Mouse (Mus musculus) retina, postnatal 7 days (tissue): ENCODE data around the gene Olfr314.
"Not testable (repeated sequence)": the region's sequence is repeated elsewhere in the genome, so short reads cannot be mapped to it uniquely, and the experiment has no call there.

Experiments used
- DNase-seq: peaks from one replicate; pipeline ENCODE4 v3.0.0-alpha.2; 2012; ENCODE audit warnings: low read depth, low spot score

Olfr314 gene

GRCm38 (mm10) chr11:58782480-58783089, at the start of gene Olfr314:
Gene Olfr314, plus strand, starts transcription at chr11:58782952.
- DNase-seq, result no peak

GRCm38 (mm10) chr11:58733372-58733771, 49.4 kb upstream of the Olfr314 start:
- peak; percentile 2 for DNase-seq

- no peak for DNase-seq
Observed at GRCm38 (mm10) chr11:58738792-58739262, 43.9 kb upstream of the Olfr314 start, which contains the start of gene Olfr317. Gene Olfr317, minus strand, starts transcription at chr11:58739212.

GRCm38 (mm10) chr11:58751096-58751495, 31.7 kb upstream of the Olfr314 start:
- not testable (repeated sequence) for DNase-seq

GRCm38 (mm10) chr11:58752434-58752833, 30.3 kb upstream of the Olfr314 start, which contains the start of gene Olfr316:
Gene Olfr316, plus strand, starts transcription at chr11:58752734.
- no peak for DNase-seq

GRCm38 (mm10) chr11:58772888-58773287, 9.9 kb upstream of the Olfr314 start, which contains the start of gene Olfr315:
Gene Olfr315, plus strand, starts transcription at chr11:58773188.
- DNase-seq, result no peak

- no peak for DNase-seq
Observed at GRCm38 (mm10) chr11:58784182-58784581, 1.4 kb downstream of the Olfr314 start.

GRCm38 (mm10) chr11:58787651-58788050, 4.9 kb downstream of the Olfr314 start:
- no peak for DNase-seq

- DNase-seq, result no peak
Observed at GRCm38 (mm10) chr11:58788346-58788745, 5.6 kb downstream of the Olfr314 start.

GRCm38 (mm10) chr11:58789532-58789931, 6.8 kb downstream of the Olfr314 start:
- no peak for DNase-seq

GRCm38 (mm10) chr11:58790053-58790452, 7.3 kb downstream of the Olfr314 start:
- DNase-seq, result no peak

GRCm38 (mm10) chr11:58790646-58791045, 7.9 kb downstream of the Olfr314 start:
- DNase-seq, result no peak

- no peak for DNase-seq
Observed at GRCm38 (mm10) chr11:58795856-58796255, 13.1 kb downstream of the Olfr314 start.

- DNase-seq, result no peak
Observed at GRCm38 (mm10) chr11:58796850-58797249, 14.1 kb downstream of the Olfr314 start.

- DNase-seq, result no peak
Observed at GRCm38 (mm10) chr11:58799747-58800146, 17.0 kb downstream of the Olfr314 start.

- no peak for DNase-seq
Observed at GRCm38 (mm10) chr11:58801558-58802228, 18.9 kb downstream of the Olfr314 start, which contains the start of gene Fam183b. Gene Fam183b, minus strand, starts transcription at chr11:58801960.

- no peak for DNase-seq
Observed at GRCm38 (mm10) chr11:58803871-58804270, 21.1 kb downstream of the Olfr314 start.

GRCm38 (mm10) chr11:58804393-58804792, 21.6 kb downstream of the Olfr314 start:
- DNase-seq, result no peak

- no peak for DNase-seq
Observed at GRCm38 (mm10) chr11:58812001-58812400, 29.2 kb downstream of the Olfr314 start.

- DNase-seq, result not testable (repeated sequence)
Observed at GRCm38 (mm10) chr11:58814700-58815099, 31.9 kb downstream of the Olfr314 start, which contains the start of gene Olfr313. Gene Olfr313, plus strand, starts transcription at chr11:58815000.

GRCm38 (mm10) chr11:58815676-58816075, 32.9 kb downstream of the Olfr314 start:
- no peak for DNase-seq

GRCm38 (mm10) chr11:58828937-58829336, 46.2 kb downstream of the Olfr314 start, which contains the start of gene Olfr312:
Gene Olfr312, plus strand, starts transcription at chr11:58829237.
- DNase-seq, result not testable (repeated sequence)

GRCm38 (mm10) chr11:58829764-58830163, 47.0 kb downstream of the Olfr314 start:
- DNase-seq, result no peak
